Mouse (Mus musculus) olfactory bulb, adult 2 months (tissue): Measurements from ENCODE around the gene Dnaja1.

Experiments used
- CTCF ChIP-seq: fragments of 200-500 bp; IDR thresholded peaks from 2 replicates; pipeline ENCODE4 v1.5.1; 2012; ENCODE audit warnings: low read depth, mild to moderate bottlenecking, low read length, moderate library complexity; ENCODE audit not compliant: insufficient read depth
- POLR2A ChIP-seq: fragments of 200-500 bp; IDR thresholded peaks from 2 replicates; pipeline ENCODE4 v1.6.1; 2012; ENCODE audit warnings: mild to moderate bottlenecking, low read depth, low read length, moderate library complexity; ENCODE audit not compliant: insufficient read depth

DNA sequence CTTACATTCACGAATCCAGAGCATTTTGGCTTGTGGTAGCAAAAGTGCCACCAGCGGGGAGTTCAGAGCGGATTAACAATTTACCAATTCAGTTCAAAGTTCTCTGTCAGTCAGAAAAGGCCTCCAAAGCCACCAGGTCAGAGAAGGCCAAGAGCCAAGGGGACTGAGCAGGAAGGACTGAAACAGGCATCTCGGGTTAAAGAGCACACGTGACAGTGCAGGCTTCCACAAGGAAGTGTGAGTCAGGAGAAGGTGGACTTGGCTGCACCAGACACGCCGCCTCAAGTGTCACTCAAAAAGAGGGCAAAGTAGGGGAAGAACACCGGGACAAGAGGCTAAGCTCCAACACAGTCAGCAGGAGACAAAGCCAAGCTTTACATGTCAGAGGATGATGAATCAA lies 21.7 kb upstream of the Dnaja1 start:
- TF ChIP-seq POLR2A (no peak), CTCF (no peak)
